In genomic region chr17:56255863-56256238, GRCm38 (mm10) we compare ENCODE assay signal across 8 mouse cellular contexts. TPM values are rescaled to one million over a fixed set of nuclear protein-coding genes. Genes with fewer than 3 reads are reported as not detected.
DNase-seq lines count a peak whose midpoint lies in the region; ATAC-seq and TF ChIP-seq lines count a peak whose summit lies in the region.

No protein-coding gene starts in this region.

- peaks cover 29% of the 10 kb centered on the region for H3K36me3 ChIP-seq in embryonic facial prominence, embryonic 13.5 days
- H3K36me3 ChIP-seq in kidney, adult 2 months (ENCODE audit: control insufficient read depth, insufficient read depth, low read length): no peaks in the 10 kb centered on the region
- peaks cover 32% of the 10 kb centered on the region for H3K36me3 ChIP-seq in limb, embryonic 12.5 days
- peaks cover 2% of the 10 kb centered on the region; the same call in 1 of the 2 replicates for H3K36me3 ChIP-seq in midbrain, embryonic 15.5 days (replicated peaks)
- peaks cover 21% of the 10 kb centered on the region for H3K36me3 ChIP-seq in spleen, adult 2 months (ENCODE audit: control insufficient read depth, insufficient read depth, low read length)

- DNase-seq in 3134 (ENCODE audit: extremely low read depth, insufficient read length, low spot score): peak; percentile 91
- peak; percentile 98 to 99 for DNase-seq in adrenal gland, postnatal 36 days
- peak; percentile 99 for DNase-seq in heart, adult 18-20 months
- DNase-seq in kidney, adult 2 months: peak; percentile 99
- DNase-seq in spleen, adult 2 months (ENCODE audit: low read depth in 1 of 2, low spot score in 2 of 2): peak; percentile 97 to 99

- WGBS in embryonic facial prominence, embryonic 13.5 days: under 1% methylated on average over 32 of the region's 32 CpGs
- under 1% methylated on average over 32 of the region's 32 CpGs for WGBS in kidney, adult 2 months
- 0% methylated on average over 32 of the region's 32 CpGs for WGBS in limb, embryonic 12.5 days
- WGBS in midbrain, embryonic 15.5 days: under 1% methylated on average over 32 of the region's 32 CpGs
- WGBS in spleen, adult 2 months: under 1% methylated on average over 32 of the region's 32 CpGs

- peak; percentile 92 for TF ChIP-seq CTCF in kidney, adult 2 months (conservative IDR thresholded peaks at IDR 0.05; ENCODE audit: insufficient read depth, insufficient read length, low read depth, low read length)
- peak; percentile 98 for TF ChIP-seq CTCF in spleen, adult 2 months (IDR thresholded peaks at IDR 0.05; ENCODE audit: extremely low read depth, insufficient read depth, insufficient read length, insufficient replicate concordance)

- peaks cover 45% of the 10 kb centered on the region for H3K4me1 ChIP-seq in embryonic facial prominence, embryonic 13.5 days
- peaks cover 19% of the 10 kb centered on the region for H3K4me1 ChIP-seq in kidney, adult 2 months (ENCODE audit: control insufficient read depth, insufficient read depth, low read length)
- H3K4me1 ChIP-seq in limb, embryonic 12.5 days (replicated peaks): peaks cover 42% of the 10 kb centered on the region
- peaks cover 53% of the 10 kb centered on the region for H3K4me1 ChIP-seq in midbrain, embryonic 15.5 days
- peaks cover 21% of the 10 kb centered on the region for H3K4me1 ChIP-seq in spleen, adult 2 months (ENCODE audit: control insufficient read depth, insufficient read depth, insufficient read length)

- H3K9me3 ChIP-seq in embryonic facial prominence, embryonic 13.5 days: no peaks in the 10 kb centered on the region
- no peaks in the 10 kb centered on the region for H3K9me3 ChIP-seq in limb, embryonic 12.5 days
- no peaks in the 10 kb centered on the region for H3K9me3 ChIP-seq in midbrain, embryonic 15.5 days

- TF ChIP-seq POLR2A in kidney, adult 2 months (IDR thresholded peaks at IDR 0.05; ENCODE audit: low read depth, low read length): peak; percentile 21
- TF ChIP-seq POLR2A in spleen, adult 2 months (IDR thresholded peaks at IDR 0.05; ENCODE audit: low read depth, low read length): peak; percentile 62; the same call in 1 of the 2 replicates

- H3K4me3 ChIP-seq in embryonic facial prominence, embryonic 13.5 days: peak overlapping the region; percentile 69
- H3K4me3 ChIP-seq in kidney, adult 2 months (ENCODE audit: insufficient read depth, low read depth, low read length): peak overlapping the region; percentile 68
- H3K4me3 ChIP-seq in limb, embryonic 12.5 days (replicated peaks): peak overlapping the region; percentile 72
- H3K4me3 ChIP-seq in midbrain, embryonic 15.5 days: peak overlapping the region; percentile 69
- H3K4me3 ChIP-seq in spleen, adult 2 months (ENCODE audit: extremely low read depth, insufficient read depth, insufficient read length): peak overlapping the region; percentile 62

- H3K27ac ChIP-seq in embryonic facial prominence, embryonic 13.5 days: peak overlapping the region; percentile 92
- H3K27ac ChIP-seq in kidney, adult 2 months (ENCODE audit: insufficient read depth, low read depth, low read length): peak overlapping the region; percentile 94
- H3K27ac ChIP-seq in limb, embryonic 12.5 days: peak overlapping the region; percentile 87
- H3K27ac ChIP-seq in midbrain, embryonic 15.5 days: peak overlapping the region; percentile 91
- peak overlapping the region; percentile 91 for H3K27ac ChIP-seq in spleen, adult 2 months (ENCODE audit: insufficient read depth, low read length)

- no peaks in the 10 kb centered on the region for H3K27me3 ChIP-seq in embryonic facial prominence, embryonic 13.5 days
- H3K27me3 ChIP-seq in kidney, adult 2 months (replicated peaks; ENCODE audit: control insufficient read depth, insufficient read depth, low read length): no peaks in the 10 kb centered on the region
- no peaks in the 10 kb centered on the region for H3K27me3 ChIP-seq in limb, embryonic 12.5 days
- H3K27me3 ChIP-seq in midbrain, embryonic 15.5 days (replicated peaks): no peaks in the 10 kb centered on the region
- H3K27me3 ChIP-seq in spleen, adult 2 months (ENCODE audit: control insufficient read depth, insufficient read depth, low read length): no peaks in the 10 kb centered on the region

- peak overlapping the region; percentile 61 for H3K9ac ChIP-seq in embryonic facial prominence, embryonic 13.5 days
- H3K9ac ChIP-seq in limb, embryonic 12.5 days (replicated peaks): peak overlapping the region; percentile 45
- H3K9ac ChIP-seq in midbrain, embryonic 15.5 days: peak overlapping the region; percentile 43

- peak overlapping the region; percentile 99 for H3K4me2 ChIP-seq in embryonic facial prominence, embryonic 13.5 days
- H3K4me2 ChIP-seq in limb, embryonic 12.5 days: peak overlapping the region; percentile 78
- peak overlapping the region; percentile 58 for H3K4me2 ChIP-seq in midbrain, embryonic 15.5 days

- peak; percentile 91 for ATAC-seq in embryonic facial prominence, embryonic 13.5 days (ENCODE audit: insufficient number of reproducible peaks, insufficient read depth, low FRiP score, low TSS enrichment, low read depth)
- ATAC-seq in limb, embryonic 12.5 days (ENCODE audit: insufficient number of reproducible peaks, insufficient read depth, low FRiP score, low TSS enrichment, low read depth): peak; percentile 90
- ATAC-seq in midbrain, embryonic 15.5 days (replicated peaks): peak; percentile 95

RNA-seq across cellular contexts. Expression of gene Fem1a, which starts 0.8 kb away (rescaled TPM):
- 10 to 100 TPM; 28.7 to 30.8 TPM for total RNA-seq in adrenal gland, postnatal 36 days (2021)
- polyA plus RNA-seq in embryonic facial prominence, embryonic 13.5 days (2015; fragmentation: Nextera tagmentation; extraction: Ambion mirVana): 13.5 and 14.1 TPM in 2 replicates
- 100 to 1,000 TPM; 115 to 117 TPM for total RNA-seq in heart, adult 18-20 months (2021)
- polyA plus RNA-seq in kidney, adult 2 months (2012; rRNA removed): 23.7 and 28.2 TPM in 2 replicates
- polyA plus RNA-seq in limb, embryonic 12.5 days (2016; fragmentation: Nextera tagmentation; extraction: Ambion mirVana): 13.4 and 14.6 TPM in 2 replicates
- 20.1 and 20.5 TPM in 2 replicates for polyA plus RNA-seq in midbrain, embryonic 15.5 days (2015; fragmentation: Nextera tagmentation; extraction: Ambion mirVana)
- 21.1 and 29.0 TPM in 2 replicates for polyA plus RNA-seq in spleen, adult 2 months (2012; rRNA removed)

RNA-seq across cellular contexts. Expression of gene Ticam1, which starts 20.7 kb away (rescaled TPM):
- total RNA-seq in adrenal gland, postnatal 36 days (2021): 10 to 100 TPM; 21.1 to 23.1 TPM
- polyA plus RNA-seq in embryonic facial prominence, embryonic 13.5 days (2015; fragmentation: Nextera tagmentation; extraction: Ambion mirVana): 4.1 and 4.3 TPM in 2 replicates
- total RNA-seq in heart, adult 18-20 months (2021): 1 to 10 TPM; 9.1 to 9.2 TPM
- 33.3 and 34.7 TPM in 2 replicates for polyA plus RNA-seq in kidney, adult 2 months (2012; rRNA removed)
- 3.0 and 3.8 TPM in 2 replicates for polyA plus RNA-seq in limb, embryonic 12.5 days (2016; fragmentation: Nextera tagmentation; extraction: Ambion mirVana)
- 1.2 and 1.5 TPM in 2 replicates for polyA plus RNA-seq in midbrain, embryonic 15.5 days (2015; fragmentation: Nextera tagmentation; extraction: Ambion mirVana)
- polyA plus RNA-seq in spleen, adult 2 months (2012; rRNA removed): 20.5 and 21.6 TPM in 2 replicates

RNA-seq across cellular contexts. Expression of gene Plin3, which starts 36.8 kb away (rescaled TPM):
- 100 to 1,000 TPM in 1 of 2 experiments, 10 to 100 TPM in 1; 51.4 to 106 TPM for total RNA-seq in adrenal gland, postnatal 36 days (2021)
- polyA plus RNA-seq in embryonic facial prominence, embryonic 13.5 days (2015; fragmentation: Nextera tagmentation; extraction: Ambion mirVana): 65.8 and 83.2 TPM in 2 replicates
- 100 to 1,000 TPM; 178 to 190 TPM for total RNA-seq in heart, adult 18-20 months (2021)
- polyA plus RNA-seq in kidney, adult 2 months (2012; rRNA removed): 34.8 and 43.1 TPM in 2 replicates
- polyA plus RNA-seq in limb, embryonic 12.5 days (2016; fragmentation: Nextera tagmentation; extraction: Ambion mirVana): 62.7 and 71.7 TPM in 2 replicates
- polyA plus RNA-seq in midbrain, embryonic 15.5 days (2015; fragmentation: Nextera tagmentation; extraction: Ambion mirVana): 12.0 and 13.3 TPM in 2 replicates
- 13.4 and 17.3 TPM in 2 replicates for polyA plus RNA-seq in spleen, adult 2 months (2012; rRNA removed)

RNA-seq across cellular contexts. Expression of gene Dpp9, which starts 37.1 kb away (rescaled TPM):
- total RNA-seq in adrenal gland, postnatal 36 days (2021): 10 to 100 TPM; 35.5 to 41.0 TPM
- 34.9 and 37.5 TPM in 2 replicates for polyA plus RNA-seq in embryonic facial prominence, embryonic 13.5 days (2015; fragmentation: Nextera tagmentation; extraction: Ambion mirVana)
- 10 to 100 TPM; 43.7 to 44.3 TPM for total RNA-seq in heart, adult 18-20 months (2021)
- 35.6 and 40.9 TPM in 2 replicates for polyA plus RNA-seq in kidney, adult 2 months (2012; rRNA removed)
- polyA plus RNA-seq in limb, embryonic 12.5 days (2016; fragmentation: Nextera tagmentation; extraction: Ambion mirVana): 36.2 and 37.7 TPM in 2 replicates
- polyA plus RNA-seq in midbrain, embryonic 15.5 days (2015; fragmentation: Nextera tagmentation; extraction: Ambion mirVana): 27.8 and 29.1 TPM in 2 replicates
- polyA plus RNA-seq in spleen, adult 2 months (2012; rRNA removed): 34.4 and 46.4 TPM in 2 replicates

RNA-seq across cellular contexts. Expression of gene Arrdc5, which starts 44.2 kb away (rescaled TPM):
- not detected for total RNA-seq in adrenal gland, postnatal 36 days (2021)
- not detected in 2 replicates for polyA plus RNA-seq in embryonic facial prominence, embryonic 13.5 days (2015; fragmentation: Nextera tagmentation; extraction: Ambion mirVana)
- not detected for total RNA-seq in heart, adult 18-20 months (2021)
- not detected in 2 replicates for polyA plus RNA-seq in kidney, adult 2 months (2012; rRNA removed)
- not detected in 2 replicates for polyA plus RNA-seq in limb, embryonic 12.5 days (2016; fragmentation: Nextera tagmentation; extraction: Ambion mirVana)
- not detected in 2 replicates for polyA plus RNA-seq in midbrain, embryonic 15.5 days (2015; fragmentation: Nextera tagmentation; extraction: Ambion mirVana)
- 0.12 TPM in 1 of 2 replicates, not detected in the other for polyA plus RNA-seq in spleen, adult 2 months (2012; rRNA removed)

Comparison
In these comparisons a context has a peak if more than half of its experiments do, and no peak if none do; other contexts are left out.
1. Peak in every context shown above with its lines: DNase-seq, ATAC-seq, H3K4me3 ChIP-seq and H3K27ac ChIP-seq.